Mouse (Mus musculus): ENCODE data around the gene Morn4. TPM values are rescaled to one million over a fixed set of nuclear protein-coding genes. Genes with fewer than 3 reads are reported as not detected.

The Morn4 gene
- not detected in 3 replicates for total RNA-seq (2017)

DNA sequence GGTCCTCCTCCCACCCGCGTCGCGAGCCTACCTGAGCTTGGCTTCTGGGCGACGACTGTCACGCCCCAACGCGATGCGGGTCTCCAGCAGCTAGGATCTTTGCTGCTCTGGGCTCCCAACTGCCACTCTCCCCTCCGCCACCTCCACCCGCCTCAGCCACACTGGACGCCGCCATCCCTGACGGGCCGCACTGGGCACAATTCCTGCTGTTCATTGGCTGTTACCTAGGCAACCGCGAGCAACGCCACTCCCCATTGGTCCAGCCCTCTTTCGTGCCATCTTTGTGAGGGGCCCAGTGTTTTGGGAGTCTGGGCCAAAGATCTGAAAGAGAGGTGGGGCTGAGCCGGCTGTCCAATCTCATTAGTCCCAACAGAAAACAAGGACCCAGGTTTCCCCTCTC, at the start of gene Morn4:
TSS of gene Morn4 (minus strand) at position 192 of the 400 bp plus-strand sequence.
- no peak for ATAC-seq (replicated peaks; ENCODE audit: insufficient number of reproducible peaks, low FRiP score, low TSS enrichment, poor library complexity, severe bottlenecking)

DNA sequence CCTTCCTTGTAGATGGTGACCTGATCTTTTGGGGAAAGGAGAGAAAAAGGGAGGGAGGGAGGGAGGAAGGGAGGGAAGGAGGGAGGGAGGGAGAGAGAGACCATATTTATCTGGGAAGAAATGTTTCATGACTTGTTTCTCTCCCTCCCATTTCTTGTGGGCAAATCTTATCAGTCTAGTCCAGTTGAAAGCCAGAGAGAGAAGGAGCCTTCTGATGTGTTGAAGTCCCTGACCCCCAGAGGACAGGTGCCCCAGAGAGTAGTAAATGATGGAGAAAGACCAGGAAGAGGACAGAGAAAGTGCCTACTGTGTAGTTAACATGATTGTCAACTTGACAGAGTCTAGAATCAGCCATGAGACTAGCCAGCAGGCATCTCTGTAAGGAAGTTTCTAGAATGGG, 48.9 kb upstream of the Morn4 start:
- ATAC-seq (replicated peaks; ENCODE audit: insufficient number of reproducible peaks, low FRiP score, low TSS enrichment, poor library complexity, severe bottlenecking) = no peak

DNA sequence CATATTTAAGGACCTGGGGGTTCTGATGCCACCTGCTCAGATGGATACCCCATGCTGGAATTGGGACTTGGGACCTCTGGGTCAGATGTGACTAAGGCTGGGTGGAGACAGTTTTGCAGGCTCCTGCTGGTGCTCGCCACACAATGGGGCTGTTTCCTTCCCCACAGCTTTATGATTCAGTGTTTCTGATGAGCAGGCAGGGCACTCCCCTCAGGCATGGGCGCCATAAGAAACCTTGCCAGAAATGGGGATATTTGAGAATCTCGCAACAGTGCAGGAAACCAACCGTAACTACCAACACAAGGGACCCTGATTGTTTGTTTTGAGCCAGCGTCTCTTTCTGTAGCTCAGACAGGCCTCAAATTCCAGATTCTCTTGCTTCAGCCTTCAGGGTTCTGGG, 44.9 kb upstream of the Morn4 start:
- no peak for ATAC-seq (replicated peaks; ENCODE audit: insufficient number of reproducible peaks, low FRiP score, low TSS enrichment, poor library complexity, severe bottlenecking)

DNA sequence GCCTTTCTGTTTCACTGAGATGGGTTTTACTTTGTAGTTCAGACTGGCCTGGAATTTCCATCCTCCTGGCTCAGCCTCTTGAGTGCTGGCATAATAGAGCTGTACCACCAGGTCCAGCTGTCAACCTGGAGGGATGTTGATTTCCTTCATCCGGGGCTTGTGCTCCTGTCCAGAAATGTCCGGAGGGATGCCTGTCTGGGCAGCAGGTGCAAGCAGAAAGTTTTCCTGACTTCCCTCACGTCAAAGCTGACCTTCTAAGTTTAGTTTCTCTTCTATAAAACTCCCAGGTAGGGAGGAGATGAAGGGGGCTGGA, 44.1 kb upstream of the Morn4 start:
- ATAC-seq (replicated peaks; ENCODE audit: insufficient number of reproducible peaks, low FRiP score, low TSS enrichment, poor library complexity, severe bottlenecking) = no peak

DNA sequence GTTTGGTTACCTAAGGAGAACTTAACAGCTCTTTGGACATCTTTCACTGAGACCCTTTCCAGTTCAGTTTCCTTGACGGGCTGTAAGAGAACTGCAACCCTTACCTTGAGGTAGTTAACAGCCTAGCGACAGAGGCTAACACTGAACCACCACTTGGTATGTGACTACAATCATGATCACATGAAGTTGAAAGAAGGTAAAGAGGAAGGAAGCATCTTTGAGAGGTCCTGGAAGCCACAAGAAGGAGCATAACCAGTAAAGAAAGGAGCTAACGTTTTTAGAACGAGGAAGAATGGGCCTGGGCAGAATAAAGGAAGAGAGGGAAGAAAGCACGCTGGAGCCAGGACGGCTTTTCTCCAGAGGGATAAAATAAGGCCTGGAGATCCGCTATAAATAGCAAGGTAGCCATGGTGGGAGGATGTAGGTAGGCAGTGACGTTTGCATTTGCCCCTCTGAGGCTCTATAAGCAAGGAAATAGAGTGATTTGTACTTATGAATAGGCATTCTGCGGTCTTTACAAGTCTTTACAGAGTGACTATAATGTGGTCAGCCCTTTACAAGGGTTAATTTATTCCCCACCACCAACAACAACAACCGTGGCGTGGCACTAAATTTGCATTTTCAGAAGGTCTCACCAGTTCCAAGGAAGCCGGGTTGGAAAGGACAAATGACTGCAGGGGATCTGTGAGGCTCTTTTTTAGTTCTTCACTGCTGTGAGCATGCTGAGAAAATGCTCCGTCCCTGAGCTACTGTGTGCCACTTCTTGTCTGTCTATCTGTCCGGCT, 43.5 kb upstream of the Morn4 start:
- ATAC-seq (replicated peaks; ENCODE audit: insufficient number of reproducible peaks, low FRiP score, low TSS enrichment, poor library complexity, severe bottlenecking) = peak; percentile 11; the same call in 1 of the 2 replicates

DNA sequence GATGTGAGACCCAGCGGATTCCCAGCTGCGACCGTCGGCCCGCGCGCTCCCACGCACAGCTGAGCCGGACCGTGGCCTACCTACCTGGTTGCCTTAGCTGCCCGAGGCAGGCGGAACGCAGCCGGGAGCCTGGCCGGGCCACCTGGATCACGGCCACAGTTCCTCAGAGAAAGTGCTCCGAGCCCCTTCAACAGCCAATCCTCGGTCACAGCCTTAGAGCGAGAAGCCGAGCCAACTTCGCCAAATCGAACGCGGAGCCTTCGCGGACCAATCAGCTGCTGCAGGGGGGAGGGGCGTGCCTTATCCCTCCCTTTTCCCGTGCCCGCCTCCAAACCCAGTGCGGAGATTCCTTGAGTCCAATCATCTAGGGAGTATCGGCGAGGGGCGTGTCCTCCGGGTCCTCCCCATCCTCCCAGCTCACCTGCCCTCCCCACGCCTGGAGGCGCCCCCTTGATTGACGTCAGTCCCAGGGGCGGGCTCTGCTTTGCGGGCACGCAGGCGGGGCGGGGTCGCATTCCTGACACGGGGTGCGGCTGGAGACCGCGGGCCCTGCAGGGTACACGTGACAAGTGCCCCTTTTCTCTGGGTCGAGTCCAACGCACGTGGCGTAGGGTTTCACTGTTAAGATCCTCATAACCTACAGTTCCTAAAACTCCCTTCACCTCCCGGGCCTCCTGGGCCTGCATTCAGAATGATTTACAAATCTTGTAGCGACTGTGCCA, 42.8 kb upstream of the Morn4 start, which contains the start of gene Avpi1:
TSS of gene Avpi1 (minus strand) at position 273 of the 722 bp plus-strand sequence.
- peak; percentile 87 for ATAC-seq (replicated peaks; ENCODE audit: insufficient number of reproducible peaks, low FRiP score, low TSS enrichment, poor library complexity, severe bottlenecking)

DNA sequence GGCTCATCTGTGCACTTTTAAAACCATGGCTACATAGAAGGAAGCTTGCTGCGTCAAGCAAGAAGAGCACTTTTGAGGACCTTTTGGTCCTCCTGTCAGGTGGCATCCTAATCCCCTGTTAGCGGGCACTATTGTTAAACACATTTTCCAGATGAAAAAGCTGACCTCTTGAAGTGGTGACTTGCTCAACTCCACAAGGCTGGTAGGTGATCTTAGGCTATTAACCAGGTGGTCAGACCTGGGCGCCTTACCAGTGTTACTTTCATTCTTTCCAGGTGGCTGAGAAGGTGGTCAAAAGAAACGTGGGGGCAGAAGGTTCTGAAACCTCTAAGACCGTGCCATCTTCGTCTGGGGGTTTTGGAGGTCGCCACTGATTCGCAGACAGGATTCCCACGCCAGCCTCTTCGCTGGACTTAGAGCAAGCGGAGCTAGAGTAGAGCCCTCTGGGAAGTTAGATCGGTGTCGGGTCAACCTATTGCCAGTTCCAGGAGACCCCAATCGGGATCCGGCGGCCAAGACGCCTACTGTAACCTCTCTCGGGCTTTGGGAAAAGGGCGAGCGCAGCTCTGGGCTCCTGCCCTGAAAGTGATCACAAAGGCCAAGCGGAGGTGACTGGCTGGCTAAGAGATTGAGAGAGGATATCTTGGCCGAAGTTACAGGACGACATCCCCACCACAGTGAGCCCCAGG, 42.0 kb upstream of the Morn4 start:
- ATAC-seq (replicated peaks; ENCODE audit: insufficient number of reproducible peaks, low FRiP score, low TSS enrichment, poor library complexity, severe bottlenecking) = no peak

DNA sequence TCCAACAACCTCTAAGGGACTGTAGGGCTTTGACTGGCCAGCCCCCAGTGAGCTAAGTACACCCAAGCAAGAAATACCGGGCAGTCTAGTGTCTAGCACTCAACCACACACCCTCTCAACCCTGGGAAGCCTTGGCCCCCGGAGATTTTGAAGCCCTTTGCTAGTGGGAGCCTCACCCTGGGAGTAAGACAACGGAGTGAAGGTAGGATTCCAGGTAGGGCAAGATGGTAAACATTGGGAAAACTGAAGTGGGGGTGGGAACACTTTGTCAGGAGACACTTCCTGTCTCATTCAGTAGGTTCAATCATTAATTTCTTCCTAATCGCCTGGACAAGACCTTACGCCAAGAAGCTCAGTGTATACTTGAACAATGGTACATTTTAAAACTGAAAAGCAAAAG, 40.9 kb upstream of the Morn4 start:
- ATAC-seq (replicated peaks; ENCODE audit: insufficient number of reproducible peaks, low FRiP score, low TSS enrichment, poor library complexity, severe bottlenecking) = no peak

DNA sequence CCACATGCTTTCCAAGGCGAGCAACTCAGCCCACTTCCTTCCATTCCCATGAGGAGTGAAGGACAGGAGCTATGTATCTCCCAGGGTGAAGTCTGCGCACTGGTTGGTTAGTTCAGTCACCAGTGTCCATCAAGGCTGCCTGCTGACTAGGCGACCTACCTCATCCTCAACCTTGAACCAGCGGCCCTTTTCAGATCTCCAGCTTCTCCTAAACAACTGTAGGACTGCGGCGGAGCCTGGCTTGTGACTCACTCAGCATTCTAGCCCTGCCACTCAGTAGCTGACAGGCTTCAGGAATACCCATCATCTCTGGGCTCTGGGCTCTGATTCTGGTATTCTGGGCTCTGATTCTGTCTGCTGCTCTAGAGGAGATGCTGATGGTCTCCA, 40.1 kb upstream of the Morn4 start:
- no peak for ATAC-seq (replicated peaks; ENCODE audit: insufficient number of reproducible peaks, low FRiP score, low TSS enrichment, poor library complexity, severe bottlenecking)

DNA sequence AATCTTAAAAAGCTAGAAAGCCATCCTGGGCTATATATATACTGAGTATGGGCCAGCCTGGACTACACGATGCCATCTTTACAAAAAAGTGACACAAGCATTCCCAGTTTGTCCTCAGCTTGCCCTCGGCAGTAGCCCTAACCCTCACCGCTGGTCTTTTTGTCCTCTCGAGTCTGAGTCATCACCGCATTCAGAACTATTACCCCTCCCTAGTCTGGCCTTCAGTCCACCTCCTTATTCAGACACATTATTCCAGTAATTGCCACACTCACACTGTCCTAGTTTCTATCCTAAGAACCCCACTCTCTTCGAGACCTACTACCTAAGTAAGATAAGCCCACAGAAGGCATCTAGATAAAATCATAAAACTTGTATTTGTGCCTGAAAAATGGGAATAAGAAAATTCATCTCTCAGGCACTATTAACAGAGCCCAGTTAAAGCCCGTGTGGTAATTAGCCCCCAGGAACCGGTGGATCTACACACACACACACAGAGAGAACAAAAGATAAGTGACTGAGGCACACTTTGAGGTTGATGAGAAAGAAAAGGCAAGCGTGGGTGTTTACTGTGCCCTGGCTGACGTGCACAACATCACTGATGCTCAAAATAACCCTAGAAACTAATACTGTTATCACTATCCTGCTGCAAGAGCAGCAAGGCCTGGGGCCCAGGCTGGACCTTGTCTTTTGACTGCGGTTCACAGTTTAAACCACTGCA, 39.5 kb upstream of the Morn4 start:
- ATAC-seq (replicated peaks; ENCODE audit: insufficient number of reproducible peaks, low FRiP score, low TSS enrichment, poor library complexity, severe bottlenecking) = no peak

DNA sequence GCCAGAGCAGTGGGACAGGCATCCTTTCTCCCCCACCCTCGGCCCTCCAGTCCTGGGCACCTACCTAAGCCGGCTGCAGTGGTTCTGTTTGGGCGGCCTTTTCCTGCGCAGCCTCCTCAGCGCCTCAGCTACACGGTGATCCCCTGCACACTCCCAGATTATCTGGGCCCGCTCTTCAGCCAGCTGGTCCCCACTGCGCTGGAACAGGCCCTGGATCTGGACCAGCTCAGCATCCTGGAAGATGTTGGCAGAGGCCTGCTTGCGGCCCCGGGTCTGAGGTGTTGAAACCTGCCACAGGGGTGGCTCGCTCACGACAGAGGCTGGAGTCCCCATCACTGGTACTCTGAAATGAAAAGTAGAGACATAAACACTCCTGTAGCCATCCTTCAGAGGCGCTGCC, 38.5 kb upstream of the Morn4 start:
- ATAC-seq (replicated peaks; ENCODE audit: insufficient number of reproducible peaks, low FRiP score, low TSS enrichment, poor library complexity, severe bottlenecking) = no peak

DNA sequence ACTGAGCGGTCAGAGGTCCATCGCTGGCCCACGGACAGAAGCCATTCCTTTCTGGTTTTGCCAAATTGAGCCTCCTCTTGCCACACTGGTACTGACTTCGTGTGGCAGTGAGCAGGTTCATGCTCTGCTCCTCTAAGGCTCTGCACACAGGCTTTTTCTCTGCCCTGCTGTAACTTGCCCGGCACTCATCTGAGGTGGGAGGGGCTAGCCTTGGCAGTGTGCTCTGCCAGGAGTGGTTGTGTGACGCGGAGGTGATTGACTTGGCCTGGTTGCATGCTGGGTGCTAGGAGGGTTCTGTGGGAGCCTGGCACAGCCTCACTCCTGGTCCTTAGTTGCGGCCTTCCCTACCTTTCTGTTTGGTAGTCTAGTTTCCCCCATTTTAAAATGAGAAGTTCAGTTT, 34.3 kb upstream of the Morn4 start:
- no peak for ATAC-seq (replicated peaks; ENCODE audit: insufficient number of reproducible peaks, low FRiP score, low TSS enrichment, poor library complexity, severe bottlenecking)

DNA sequence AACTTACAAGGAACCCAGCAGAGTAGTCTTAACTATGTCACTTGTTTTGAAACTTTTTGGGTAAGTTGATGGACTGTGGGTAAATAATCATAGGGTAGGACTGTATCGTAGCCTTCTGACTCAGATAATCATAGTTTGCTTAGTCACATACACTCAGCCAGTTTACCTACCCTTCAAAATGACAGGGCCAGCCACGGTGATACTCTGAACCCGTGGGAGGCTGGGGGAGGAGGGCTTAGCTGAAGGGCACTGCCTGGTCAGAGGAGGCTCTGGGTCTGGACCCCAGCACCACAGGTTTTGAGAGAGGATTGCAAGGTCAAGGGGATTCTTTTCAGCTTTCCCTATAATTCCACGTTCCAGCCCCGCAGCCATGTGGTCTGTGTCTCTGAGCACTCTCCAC, 32.4 kb upstream of the Morn4 start:
- no peak for ATAC-seq (replicated peaks; ENCODE audit: insufficient number of reproducible peaks, low FRiP score, low TSS enrichment, poor library complexity, severe bottlenecking)

DNA sequence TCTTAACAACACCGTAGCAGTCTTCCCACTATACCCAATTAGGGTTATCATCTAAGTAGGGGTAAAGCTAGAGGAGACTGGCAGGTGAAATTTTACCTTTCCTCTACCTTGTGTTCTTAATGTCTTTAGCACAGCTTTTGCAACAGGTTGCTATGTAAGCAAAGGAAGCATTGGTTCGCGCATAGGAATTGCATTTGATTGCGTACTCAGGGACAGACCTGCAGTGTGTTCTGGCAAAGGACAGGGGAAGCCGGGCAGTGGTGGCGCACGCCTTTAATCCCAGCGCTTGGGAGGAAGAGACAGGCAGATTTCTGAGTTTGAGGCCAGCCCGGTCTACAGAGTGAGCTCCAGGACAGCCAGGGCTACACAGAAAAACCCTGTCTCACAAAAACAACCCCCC, 32.0 kb upstream of the Morn4 start:
- ATAC-seq (replicated peaks; ENCODE audit: insufficient number of reproducible peaks, low FRiP score, low TSS enrichment, poor library complexity, severe bottlenecking) = no peak

DNA sequence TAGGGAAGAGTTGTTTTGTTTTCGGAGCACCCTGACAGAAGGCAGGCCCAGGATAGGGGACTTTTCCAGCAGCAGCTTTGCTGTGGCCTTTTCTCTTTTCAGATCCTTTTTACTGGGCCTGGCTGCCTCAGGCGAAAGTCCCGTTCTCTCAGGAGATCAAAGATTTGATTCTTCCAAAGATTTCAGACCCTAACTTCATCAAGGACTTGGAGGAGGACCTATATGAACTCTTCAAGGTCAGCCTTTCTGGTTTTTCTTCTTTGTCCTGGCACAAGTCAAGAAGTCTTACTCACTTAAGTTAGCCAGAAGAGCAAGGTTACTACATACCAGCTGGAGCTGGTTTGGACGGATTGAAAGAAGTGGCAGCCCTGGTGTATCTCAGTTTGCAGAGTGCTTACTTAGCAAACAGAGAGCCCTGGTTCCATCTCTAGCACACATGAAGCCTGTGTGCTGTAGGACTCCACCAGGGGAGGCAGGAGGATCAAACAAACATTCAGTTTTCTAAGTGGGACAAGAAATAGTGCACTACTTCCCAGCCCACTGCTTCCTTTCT, 29.7 kb upstream of the Morn4 start:
- ATAC-seq (replicated peaks; ENCODE audit: insufficient number of reproducible peaks, low FRiP score, low TSS enrichment, poor library complexity, severe bottlenecking) = no peak

DNA sequence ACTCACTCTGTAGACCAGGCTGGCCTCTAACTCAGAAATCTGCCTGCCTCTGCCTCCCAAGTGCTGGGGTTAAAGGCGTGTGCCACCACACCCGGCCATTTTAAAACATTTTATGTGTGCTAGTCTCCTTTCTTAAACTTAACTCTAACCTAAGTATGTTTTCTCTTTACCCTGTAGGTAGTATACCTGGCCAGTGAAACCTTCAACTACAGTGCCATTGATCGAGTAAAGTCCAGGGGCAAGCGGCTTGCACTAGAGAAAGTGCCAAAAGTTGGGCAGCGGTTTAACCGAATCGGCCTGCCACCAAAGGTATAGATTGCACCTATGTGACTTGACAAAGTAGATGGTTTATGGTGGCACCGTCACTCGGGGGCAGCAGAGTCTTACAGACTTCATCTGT, 18.5 kb upstream of the Morn4 start:
- no peak for ATAC-seq (replicated peaks; ENCODE audit: insufficient number of reproducible peaks, low FRiP score, low TSS enrichment, poor library complexity, severe bottlenecking)

DNA sequence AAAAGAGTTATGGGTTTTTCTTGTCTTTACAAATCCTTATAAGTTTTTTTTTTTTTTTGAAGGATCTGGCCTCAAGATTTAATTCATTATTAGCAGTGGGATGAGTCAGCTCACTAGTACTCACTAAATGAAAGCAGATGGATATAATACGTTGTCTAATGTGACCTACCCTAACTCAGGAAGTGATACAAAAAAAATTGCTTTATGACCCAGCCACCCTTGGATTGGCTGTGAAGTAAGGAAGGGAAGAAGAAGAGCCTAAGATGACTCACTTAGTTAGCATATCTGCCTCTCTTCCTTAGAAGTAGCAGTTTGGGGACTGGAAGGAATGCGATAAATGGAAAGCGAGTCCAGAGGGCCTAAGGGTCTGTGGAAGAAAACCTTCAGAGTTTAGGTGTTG, 13.2 kb upstream of the Morn4 start:
- no peak for ATAC-seq (replicated peaks; ENCODE audit: insufficient number of reproducible peaks, low FRiP score, low TSS enrichment, poor library complexity, severe bottlenecking)

DNA sequence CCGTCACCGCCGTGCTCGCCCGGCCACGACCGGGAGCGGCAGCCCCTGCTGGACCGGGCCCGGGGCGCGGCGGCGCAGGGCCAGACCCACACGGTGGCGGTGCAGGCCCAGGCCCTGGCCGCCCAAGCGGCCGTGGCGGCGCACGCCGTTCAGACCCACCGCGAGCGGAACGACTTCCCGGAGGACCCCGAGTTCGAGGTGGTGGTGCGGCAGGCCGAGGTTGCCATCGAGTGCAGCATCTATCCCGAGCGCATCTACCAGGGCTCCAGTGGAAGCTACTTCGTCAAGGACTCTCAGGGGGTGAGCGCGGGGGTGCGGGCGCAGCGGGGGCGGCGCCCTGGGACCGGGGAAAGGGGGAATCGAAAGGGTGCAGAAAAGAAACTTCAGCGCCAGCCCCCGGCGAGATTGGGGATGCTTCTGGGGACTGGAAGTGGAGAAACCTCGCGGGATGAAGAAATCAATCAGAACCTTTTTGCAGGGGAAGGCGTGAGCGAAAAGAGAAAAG, 4.5 kb upstream of the Morn4 start:
- peak; percentile 32 for ATAC-seq (replicated peaks; ENCODE audit: insufficient number of reproducible peaks, low FRiP score, low TSS enrichment, poor library complexity, severe bottlenecking)
